8 mouse cellular contexts compared by ENCODE assay signal in the genomic region with DNA sequence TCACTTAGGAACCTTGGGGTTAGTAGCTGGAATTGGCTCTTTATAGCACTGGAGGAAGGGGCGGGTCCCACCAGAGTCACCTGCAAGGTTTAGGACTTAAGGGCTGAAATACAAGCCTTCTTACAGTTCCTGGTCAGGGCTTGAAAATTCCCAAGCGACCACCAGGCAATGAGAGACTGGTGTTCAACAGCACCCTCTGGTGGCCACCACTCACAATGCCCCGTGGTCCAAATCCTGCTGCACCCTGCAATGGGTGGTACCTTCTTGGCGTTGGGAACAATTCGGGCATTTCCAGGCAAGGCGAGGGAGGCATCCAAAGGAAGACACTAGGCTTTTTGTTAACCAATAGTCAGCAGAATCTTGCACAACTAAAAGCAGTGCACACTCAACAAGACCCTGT. TPM values are rescaled to one million over a fixed set of nuclear protein-coding genes. Genes with fewer than 3 reads are reported as not detected.
DNase-seq lines count a peak whose midpoint lies in the region; ATAC-seq and TF ChIP-seq lines count a peak whose summit lies in the region.

No protein-coding gene starts in this region.

- H3K4me3 ChIP-seq in kidney, postnatal 0 days (replicated peaks; ENCODE audit: low read depth, low read length): no peak overlapping the region
- no peak overlapping the region for H3K4me3 ChIP-seq in kidney, embryonic 14.5 days (ENCODE audit: low read length)
- H3K4me3 ChIP-seq in limb, embryonic 10.5 days: no peak overlapping the region

- ATAC-seq in kidney, postnatal 0 days (replicated peaks; ENCODE audit: low FRiP score, low read depth): no peak
- no peak for ATAC-seq in kidney, embryonic 14.5 days (ENCODE audit: low FRiP score, low TSS enrichment)

- DNase-seq in adrenal gland, adult 18-20 months (ENCODE audit: low spot score in 2 of 2): peak; percentile 36 to 52
- DNase-seq in adrenal gland, postnatal 4 days (ENCODE audit: low spot score in 2 of 2): no peak
- DNase-seq in kidney, postnatal 0 days (ENCODE audit: low spot score): peak; percentile 24
- peak; percentile 57 for DNase-seq in adrenal gland, postnatal 10 days
- DNase-seq in limb, embryonic 10.5 days (ENCODE audit: low spot score): peak; percentile 64
- peak; percentile 16 to 17 for DNase-seq in spleen, postnatal 36 days (ENCODE audit: low spot score in 2 of 2)
- no peak for DNase-seq in Muller cell, postnatal 12 days (ENCODE audit: inconsistent ontology term)

- H3K36me3 ChIP-seq in kidney, postnatal 0 days (ENCODE audit: insufficient read depth, low read length): no peaks in the 10 kb centered on the region
- peaks cover 13% of the 10 kb centered on the region; the same call in 1 of the 2 replicates for H3K36me3 ChIP-seq in kidney, embryonic 14.5 days (ENCODE audit: control insufficient read depth, insufficient read depth, low read length)
- no peaks in the 10 kb centered on the region for H3K36me3 ChIP-seq in limb, embryonic 10.5 days

- WGBS in kidney, postnatal 0 days: 58% methylated on average over 6 of the region's 6 CpGs
- 68% methylated on average over 6 of the region's 6 CpGs for WGBS in kidney, embryonic 14.5 days
- 54% methylated on average over 6 of the region's 6 CpGs for WGBS in limb, embryonic 10.5 days

- no peaks in the 10 kb centered on the region for H3K4me1 ChIP-seq in kidney, postnatal 0 days (replicated peaks; ENCODE audit: insufficient read depth, low read length)
- H3K4me1 ChIP-seq in kidney, embryonic 14.5 days (ENCODE audit: control insufficient read depth, insufficient read depth, low read length): no peaks in the 10 kb centered on the region
- peaks cover 26% of the 10 kb centered on the region for H3K4me1 ChIP-seq in limb, embryonic 10.5 days

- H3K4me2 ChIP-seq in kidney, postnatal 0 days (ENCODE audit: low read length): no peak overlapping the region
- no peak overlapping the region for H3K4me2 ChIP-seq in kidney, embryonic 14.5 days (replicated peaks; ENCODE audit: low read depth, low read length)

- no peaks in the 10 kb centered on the region for H3K27me3 ChIP-seq in kidney, postnatal 0 days (ENCODE audit: insufficient read depth, low read length)
- H3K27me3 ChIP-seq in kidney, embryonic 14.5 days (ENCODE audit: control insufficient read depth, insufficient read depth, low read length): no peaks in the 10 kb centered on the region
- H3K27me3 ChIP-seq in limb, embryonic 10.5 days (ENCODE audit: low read depth, poor library complexity, severe bottlenecking): peaks cover 5% of the 10 kb centered on the region; the same call in 1 of the 2 replicates

- H3K9ac ChIP-seq in kidney, postnatal 0 days (ENCODE audit: low read depth, low read length): no peak overlapping the region
- no peak overlapping the region for H3K9ac ChIP-seq in kidney, embryonic 14.5 days (ENCODE audit: low read depth, low read length)

- H3K27ac ChIP-seq in kidney, postnatal 0 days: no peak overlapping the region
- H3K27ac ChIP-seq in kidney, embryonic 14.5 days (ENCODE audit: low read depth, low read length): no peak overlapping the region
- no peak overlapping the region for H3K27ac ChIP-seq in limb, embryonic 10.5 days

- H3K9me3 ChIP-seq in kidney, postnatal 0 days (replicated peaks; ENCODE audit: low read length): no peaks in the 10 kb centered on the region
- no peaks in the 10 kb centered on the region for H3K9me3 ChIP-seq in kidney, embryonic 14.5 days (ENCODE audit: control insufficient read depth, low read length)
- no peaks in the 10 kb centered on the region for H3K9me3 ChIP-seq in limb, embryonic 10.5 days (replicated peaks)

- peak; percentile 70 for TF ChIP-seq CTCF in kidney, postnatal 0 days (IDR thresholded peaks at IDR 0.05; ENCODE audit: low read depth)

RNA-seq across cellular contexts. Expression of a gene that starts 30.4 kb away (rescaled TPM):
- 1 to 10 TPM; 5.1 to 5.4 TPM for total RNA-seq in adrenal gland, adult 18-20 months (2021)
- total RNA-seq in adrenal gland, postnatal 4 days (2021): 10 to 100 TPM; 12.8 to 13.6 TPM
- 25.7 and 26.7 TPM in 2 replicates for polyA plus RNA-seq in kidney, postnatal 0 days (2015; fragmentation: Nextera tagmentation; extraction: Ambion mirVana)
- 16.1 and 22.6 TPM in 2 replicates for polyA plus RNA-seq in kidney, embryonic 14.5 days (2014; fragmentation: Nextera tagmentation; extraction: Ambion mirVana)
- total RNA-seq in adrenal gland, postnatal 10 days (2021): 10 to 100 TPM; 10.1 to 10.6 TPM
- 60.2 and 67.0 TPM in 2 replicates for polyA plus RNA-seq in limb, embryonic 10.5 days (2016; fragmentation: Nextera tagmentation; extraction: Ambion mirVana)

RNA-seq across cellular contexts. Expression of a gene that starts 41.8 kb away (rescaled TPM):
- total RNA-seq in adrenal gland, adult 18-20 months (2021): 10 to 100 TPM; 28.4 to 29.6 TPM
- total RNA-seq in adrenal gland, postnatal 4 days (2021): 10 to 100 TPM; 49.7 to 54.1 TPM
- 19.4 and 21.0 TPM in 2 replicates for polyA plus RNA-seq in kidney, postnatal 0 days (2015; fragmentation: Nextera tagmentation; extraction: Ambion mirVana)
- polyA plus RNA-seq in kidney, embryonic 14.5 days (2014; fragmentation: Nextera tagmentation; extraction: Ambion mirVana): 18.1 and 22.9 TPM in 2 replicates
- total RNA-seq in adrenal gland, postnatal 10 days (2021): 10 to 100 TPM; 37.0 to 41.7 TPM
- polyA plus RNA-seq in limb, embryonic 10.5 days (2016; fragmentation: Nextera tagmentation; extraction: Ambion mirVana): 10.9 and 11.2 TPM in 2 replicates

Comparison
In these comparisons a context has a peak if more than half of its experiments do, and no peak if none do; other contexts are left out.
1. DNase-seq: peak in adrenal gland, adult 18-20 months (2 of 2), kidney, postnatal 0 days (single experiment), adrenal gland, postnatal 10 days (single experiment), limb, embryonic 10.5 days (single experiment) and spleen, postnatal 36 days (2 of 2); none in adrenal gland, postnatal 4 days (0 of 2) and Muller cell, postnatal 12 days (single experiment).